Mouse (Mus musculus) limb, embryonic 15.5 days (tissue): ENCODE data around the gene Plpp4. TPM values are rescaled to one million over a fixed set of nuclear protein-coding genes. Genes with fewer than 3 reads are reported as not detected.

Experiments used
- ATAC-seq: fragments of 200-750 bp; cut with Nextera tagmentation; 2 replicates; pipeline ENCODE4 v1.8.0; 2017; ENCODE audit warnings: low read depth, moderate TSS enrichment; ENCODE audit not compliant: insufficient number of reproducible peaks, low FRiP score, low TSS enrichment
- H3K27ac ChIP-seq: fragments of 300-500 bp; sonication (generic); 2 replicates; pipeline ENCODE4 v1.5.1; 2015; ENCODE audit warnings: moderate library complexity, mild to moderate bottlenecking, inconsistent platforms
- H3K27me3 ChIP-seq: fragments of 300-500 bp; sonication (generic); 2 replicates; pipeline ENCODE4 v1.6.1; 2015; ENCODE audit warnings: inconsistent platforms
- H3K36me3 ChIP-seq: fragments of 300-500 bp; sonication (generic); 2 replicates; pipeline ENCODE4 v1.6.1; 2015; ENCODE audit warnings: inconsistent platforms
- H3K4me1 ChIP-seq: fragments of 300-500 bp; sonication (generic); 2 replicates; pipeline ENCODE4 v1.6.1; 2015; ENCODE audit warnings: inconsistent platforms
- H3K4me2 ChIP-seq: fragments of 300-500 bp; sonication (generic); 2 replicates; pipeline ENCODE4 v1.6.1; 2015; ENCODE audit warnings: mild to moderate bottlenecking, inconsistent platforms
- H3K4me3 ChIP-seq: fragments of 300-500 bp; sonication (generic); 2 replicates; pipeline ENCODE4 v1.5.1; 2015; ENCODE audit warnings: mild to moderate bottlenecking, inconsistent platforms
- H3K9ac ChIP-seq: fragments of 300-500 bp; sonication (generic); 2 replicates; pipeline ENCODE4 v1.6.1; 2015; ENCODE audit warnings: inconsistent platforms
- H3K9me3 ChIP-seq: fragments of 300-500 bp; sonication (generic); 2 replicates; pipeline ENCODE4 v1.6.1; 2016; ENCODE audit warnings: inconsistent platforms
- WGBS: fragments of 180-500 bp; shearing (Covaris S2); methylation state at CpG from one replicate; pipeline ENCODE4 v1.1.7; 2015; 5-methylcytosine and 5-hydroxymethylcytosine counted together
- polyA plus RNA-seq: library from polyadenylated mRNA; unstranded; fragments of >200 nt; fragmentation: Nextera tagmentation; extraction: Ambion mirVana; gene quantifications from 2 replicates; pipeline ENCODE4 v1.2.1, GENCODE M21; 2015

The Plpp4 gene
- polyA plus RNA-seq, 1 experiment from 2014 or later = 0.84 TPM

DNA sequence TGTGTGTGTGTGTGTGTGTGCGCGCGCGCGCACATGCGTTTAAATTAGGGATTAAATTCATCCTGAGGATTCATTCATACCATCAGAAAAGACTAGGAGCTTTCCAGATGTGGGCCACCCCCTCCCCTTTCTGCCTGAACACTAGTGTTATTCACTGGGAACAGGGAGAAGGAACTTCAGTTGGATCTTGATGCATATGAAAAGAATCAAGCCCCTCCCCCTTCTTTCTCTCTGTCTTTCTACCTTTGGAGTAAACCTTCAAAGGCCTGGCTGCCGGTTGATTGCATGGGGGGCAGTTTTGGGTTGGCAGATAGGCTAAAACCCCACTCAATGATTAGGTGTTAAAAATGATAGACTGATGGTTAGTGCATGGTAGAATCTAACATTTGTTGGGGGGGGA, 1.5 kb downstream of the Plpp4 start:
- WGBS = 64% methylated on average over 7 of the region's 7 CpGs
- no peak for ATAC-seq
- Histone ChIP-seq H3K4me2 (no peak overlapping the region), H3K4me1 (peaks cover 14% of the 10 kb centered on the region), H3K36me3 (no peaks in the 10 kb centered on the region), H3K9me3 (no peaks in the 10 kb centered on the region), H3K27me3 (peaks cover 50% of the 10 kb centered on the region), H3K4me3 (no peak overlapping the region), H3K9ac (no peak overlapping the region), H3K27ac (no peak overlapping the region)

DNA sequence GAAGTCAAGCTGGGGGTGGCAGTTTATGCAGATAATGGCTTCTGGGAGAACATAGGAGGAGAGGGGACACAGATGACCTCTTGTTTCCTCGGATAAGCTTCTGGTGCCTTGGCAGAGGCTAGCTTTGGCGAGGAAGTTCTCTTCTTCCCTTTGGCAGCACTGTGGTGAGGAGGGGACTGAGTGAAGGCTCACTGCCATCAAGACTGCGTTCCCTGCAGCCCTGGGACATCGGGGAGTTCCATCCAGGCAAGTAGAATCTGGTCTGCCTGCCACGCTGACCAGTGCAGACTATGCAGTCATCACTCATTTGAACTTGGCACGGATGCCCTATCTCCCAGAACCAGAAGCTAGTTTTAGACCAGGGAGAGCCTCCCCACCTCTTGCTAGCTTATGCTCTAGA, 2.4 kb downstream of the Plpp4 start:
- no peak for ATAC-seq
- H3K4me3 ChIP-seq = no peak overlapping the region
- no peak overlapping the region for H3K27ac ChIP-seq
- H3K4me1 ChIP-seq = peaks cover 14% of the 10 kb centered on the region
- H3K36me3 ChIP-seq = no peaks in the 10 kb centered on the region
- no peak overlapping the region for H3K9ac ChIP-seq
- 70% methylated on average over 6 of the region's 6 CpGs for WGBS
- no peaks in the 10 kb centered on the region for H3K9me3 ChIP-seq
- no peak overlapping the region for H3K4me2 ChIP-seq
- peaks cover 50% of the 10 kb centered on the region for H3K27me3 ChIP-seq

GRCm38 (mm10) chr7:129273867-129274266, 17.0 kb downstream of the Plpp4 start:
- Histone ChIP-seq H3K4me1 (no peaks in the 10 kb centered on the region), H3K4me2 (no peak overlapping the region), H3K4me3 (no peak overlapping the region), H3K27me3 (no peaks in the 10 kb centered on the region), H3K9me3 (no peaks in the 10 kb centered on the region), H3K9ac (no peak overlapping the region), H3K36me3 (no peaks in the 10 kb centered on the region), H3K27ac (no peak overlapping the region)
- WGBS = 91% methylated on average over 4 of the region's 4 CpGs
- no peak for ATAC-seq

DNA sequence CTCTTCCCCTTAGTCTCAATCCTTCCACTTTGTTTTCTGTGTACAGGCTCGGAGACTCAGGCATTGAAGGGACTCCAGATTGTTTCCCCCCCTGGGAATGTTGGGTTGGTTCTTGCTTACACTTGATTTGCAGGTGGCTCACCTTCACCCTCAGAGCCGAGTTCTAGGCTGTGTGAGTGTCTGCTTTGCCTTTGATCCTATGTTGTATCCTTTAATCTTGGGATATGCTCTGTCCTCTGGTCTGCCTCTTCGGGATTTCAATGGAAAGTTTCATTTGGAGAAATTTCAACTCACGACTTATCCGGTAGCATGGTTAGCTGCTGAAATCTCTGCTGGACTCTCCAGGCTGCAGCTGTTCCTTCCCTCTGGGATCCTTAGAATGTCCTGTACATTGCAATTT, 17.9 kb downstream of the Plpp4 start:
- Histone ChIP-seq H3K4me3 (no peak overlapping the region), H3K4me1 (no peaks in the 10 kb centered on the region), H3K27ac (no peak overlapping the region), H3K27me3 (no peaks in the 10 kb centered on the region), H3K9me3 (no peaks in the 10 kb centered on the region), H3K9ac (no peak overlapping the region), H3K4me2 (no peak overlapping the region), H3K36me3 (no peaks in the 10 kb centered on the region)
- no peak for ATAC-seq
- 83% methylated on average over 5 of the region's 5 CpGs for WGBS

DNA sequence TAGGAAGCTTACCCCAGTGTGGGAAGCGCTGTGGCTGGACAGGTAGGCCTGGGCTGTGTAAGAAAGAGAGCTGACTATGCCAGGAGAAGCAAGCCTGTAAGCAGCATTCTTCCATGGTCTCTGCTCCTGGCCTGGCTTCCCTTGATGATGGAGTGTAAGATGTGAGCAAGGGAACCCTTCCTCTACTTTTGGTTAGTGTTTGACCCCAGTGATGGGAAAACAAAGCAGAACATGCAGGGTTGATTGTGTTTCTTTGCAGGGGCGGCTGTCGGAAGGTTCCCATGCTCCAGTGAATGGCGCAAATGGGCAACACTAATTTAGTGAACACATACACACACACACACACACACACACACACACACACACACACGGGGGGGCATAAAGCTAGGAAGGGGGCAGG, 20.9 kb downstream of the Plpp4 start:
- no peaks in the 10 kb centered on the region for H3K4me1 ChIP-seq
- no peak overlapping the region for H3K9ac ChIP-seq
- H3K27me3 ChIP-seq = no peaks in the 10 kb centered on the region
- no peak for ATAC-seq
- H3K27ac ChIP-seq = no peak overlapping the region
- WGBS = 82% methylated on average over 5 of the region's 5 CpGs
- no peaks in the 10 kb centered on the region for H3K36me3 ChIP-seq
- H3K9me3 ChIP-seq = no peaks in the 10 kb centered on the region; the same call in 1 of the 2 replicates
- no peak overlapping the region for H3K4me3 ChIP-seq
- H3K4me2 ChIP-seq = no peak overlapping the region

DNA sequence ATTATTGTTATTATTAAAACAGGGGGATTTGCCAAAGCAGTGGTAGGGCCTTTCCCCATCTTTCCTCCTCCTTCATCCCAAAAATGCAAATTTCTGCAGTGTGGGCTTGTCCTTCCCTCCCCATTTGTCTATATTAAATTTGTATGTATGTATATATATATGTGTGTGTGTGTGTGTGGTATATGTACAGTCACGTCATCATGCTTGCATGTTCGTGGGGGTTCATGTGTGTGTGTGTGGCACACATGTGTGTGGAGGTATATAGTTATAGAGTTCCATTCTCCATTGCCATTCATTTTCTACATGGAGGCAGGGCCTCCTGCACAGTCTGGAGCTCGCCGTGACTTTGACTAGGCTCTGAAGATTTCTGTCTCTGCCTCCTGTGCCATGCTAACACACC, 22.0 kb downstream of the Plpp4 start:
- H3K4me2 ChIP-seq = no peak overlapping the region
- no peaks in the 10 kb centered on the region for H3K36me3 ChIP-seq
- ATAC-seq = no peak
- no peaks in the 10 kb centered on the region for H3K27me3 ChIP-seq
- no peak overlapping the region for H3K4me3 ChIP-seq
- H3K9ac ChIP-seq = no peak overlapping the region
- 75% methylated on average over 4 of the region's 4 CpGs for WGBS
- no peaks in the 10 kb centered on the region for H3K4me1 ChIP-seq
- H3K9me3 ChIP-seq = no peaks in the 10 kb centered on the region; the same call in 1 of the 2 replicates
- no peak overlapping the region for H3K27ac ChIP-seq

DNA sequence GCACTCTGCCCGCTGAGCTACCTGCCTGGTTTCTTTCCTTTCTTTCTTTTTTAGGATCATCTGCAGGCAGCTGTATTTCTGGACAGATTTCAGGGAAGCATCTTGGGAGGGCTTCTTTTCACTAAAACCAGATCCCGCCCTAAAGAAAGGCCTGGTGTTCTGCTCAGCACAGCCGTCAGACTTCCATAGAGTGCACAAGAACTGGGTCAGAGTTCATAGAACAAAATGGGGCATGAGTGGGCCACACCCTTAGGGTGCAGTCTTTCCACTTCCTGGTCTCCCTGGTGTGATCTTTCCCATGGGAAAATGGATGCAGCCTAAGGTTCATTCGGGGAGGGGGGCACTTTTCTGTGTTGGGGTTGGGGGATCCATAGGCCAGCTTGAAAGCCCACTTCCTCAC, 22.4 kb downstream of the Plpp4 start:
- Histone ChIP-seq H3K27ac (no peak overlapping the region), H3K9ac (no peak overlapping the region), H3K4me3 (no peak overlapping the region), H3K4me1 (no peaks in the 10 kb centered on the region), H3K9me3 (no peaks in the 10 kb centered on the region; the same call in 1 of the 2 replicates), H3K27me3 (no peaks in the 10 kb centered on the region), H3K4me2 (no peak overlapping the region), H3K36me3 (no peaks in the 10 kb centered on the region)
- no peak for ATAC-seq
- 76% methylated on average over 4 of the region's 4 CpGs for WGBS

DNA sequence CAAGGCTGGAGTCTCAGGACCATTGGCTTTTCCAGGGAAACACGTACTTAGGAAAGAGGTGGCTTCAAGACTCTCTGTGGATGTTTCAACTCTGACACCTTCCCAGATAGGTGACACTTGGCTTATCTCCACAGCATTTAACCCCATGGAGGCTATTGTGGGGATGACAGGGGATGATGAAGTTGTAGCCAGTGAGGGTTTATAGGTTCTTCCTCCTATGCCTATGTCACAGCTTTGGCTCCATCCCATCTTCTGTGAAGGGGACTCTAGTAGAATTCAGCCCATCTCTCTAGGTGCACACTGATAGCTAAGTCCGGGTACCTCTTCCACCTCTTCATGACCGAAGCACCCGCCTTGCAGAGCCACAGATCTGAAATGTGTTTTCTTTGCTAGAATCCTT, 25.1 kb downstream of the Plpp4 start:
- WGBS = 89% methylated on average over 4 of the region's 4 CpGs
- Histone ChIP-seq H3K36me3 (no peaks in the 10 kb centered on the region), H3K9me3 (no peaks in the 10 kb centered on the region; the same call in 1 of the 2 replicates), H3K4me1 (no peaks in the 10 kb centered on the region), H3K4me3 (no peak overlapping the region), H3K27me3 (no peaks in the 10 kb centered on the region), H3K4me2 (no peak overlapping the region), H3K9ac (no peak overlapping the region), H3K27ac (no peak overlapping the region)
- ATAC-seq = no peak

DNA sequence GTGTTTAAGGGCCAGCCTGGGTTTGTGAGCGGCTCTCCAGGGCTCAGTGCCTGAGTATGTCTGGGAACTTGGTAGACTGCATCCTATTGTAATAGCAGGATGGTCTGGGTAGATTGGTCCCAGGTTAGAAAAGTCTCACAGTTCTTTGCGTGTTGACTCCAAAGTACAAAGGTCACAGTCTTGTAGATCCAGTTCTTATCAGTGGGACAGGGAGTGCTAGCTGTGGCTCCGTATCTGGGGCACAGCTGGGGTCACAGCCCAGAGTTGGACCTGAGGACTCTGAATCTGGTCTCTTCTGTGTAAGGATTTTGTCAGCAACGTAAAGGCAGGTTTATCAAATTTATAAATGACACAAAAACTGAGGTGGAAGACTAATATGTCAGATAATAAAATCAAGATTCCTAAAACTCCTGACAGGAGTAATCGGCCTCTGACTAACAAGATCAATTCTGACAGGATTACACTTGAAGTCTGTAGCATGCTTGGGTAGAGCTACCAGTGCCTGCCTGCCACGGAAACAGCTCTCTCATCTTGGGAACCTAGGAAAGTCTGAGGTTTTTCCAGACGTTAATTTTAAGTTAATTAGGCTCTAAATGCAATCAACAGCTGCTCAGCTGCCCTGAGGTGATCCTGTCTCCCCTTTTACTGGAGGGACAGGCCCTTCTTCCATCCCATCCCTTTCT, 28.5 kb downstream of the Plpp4 start:
- H3K4me1 ChIP-seq = no peaks in the 10 kb centered on the region
- no peaks in the 10 kb centered on the region for H3K36me3 ChIP-seq
- H3K4me3 ChIP-seq = no peak overlapping the region
- H3K4me2 ChIP-seq = no peak overlapping the region
- 61% methylated on average over 7 of the region's 7 CpGs for WGBS
- no peak for ATAC-seq
- no peaks in the 10 kb centered on the region; the same call in 1 of the 2 replicates for H3K9me3 ChIP-seq
- no peak overlapping the region for H3K27ac ChIP-seq
- no peak overlapping the region for H3K9ac ChIP-seq
- H3K27me3 ChIP-seq = no peaks in the 10 kb centered on the region

DNA sequence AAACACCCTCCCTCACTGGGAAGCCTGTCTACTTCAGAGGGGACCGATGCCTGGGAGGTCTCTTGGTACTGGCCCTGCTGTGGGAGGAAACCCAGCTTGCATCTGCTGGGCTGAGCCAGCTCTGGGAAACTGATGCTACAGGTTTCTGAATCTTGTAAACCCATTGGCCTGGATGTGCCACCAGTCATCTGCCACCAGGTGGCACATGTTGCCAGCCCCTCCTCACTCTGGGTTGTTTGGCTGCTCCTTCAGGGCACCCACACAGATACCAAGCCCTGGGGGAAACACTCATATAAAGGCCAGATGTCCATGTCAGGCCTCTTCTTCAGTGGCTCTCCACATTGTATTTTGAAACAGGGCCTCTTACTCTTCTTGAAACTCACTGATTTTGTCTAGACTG, 36.4 kb downstream of the Plpp4 start:
- H3K9ac ChIP-seq = no peak overlapping the region
- WGBS = 61% methylated on average over 1 of the region's 1 CpGs
- no peaks in the 10 kb centered on the region for H3K36me3 ChIP-seq
- no peak overlapping the region for H3K4me3 ChIP-seq
- no peak for ATAC-seq
- no peak overlapping the region for H3K27ac ChIP-seq
- no peak overlapping the region for H3K4me2 ChIP-seq
- H3K9me3 ChIP-seq = no peaks in the 10 kb centered on the region
- H3K4me1 ChIP-seq = no peaks in the 10 kb centered on the region; the same call in none of the 2 replicates
- no peaks in the 10 kb centered on the region for H3K27me3 ChIP-seq

DNA sequence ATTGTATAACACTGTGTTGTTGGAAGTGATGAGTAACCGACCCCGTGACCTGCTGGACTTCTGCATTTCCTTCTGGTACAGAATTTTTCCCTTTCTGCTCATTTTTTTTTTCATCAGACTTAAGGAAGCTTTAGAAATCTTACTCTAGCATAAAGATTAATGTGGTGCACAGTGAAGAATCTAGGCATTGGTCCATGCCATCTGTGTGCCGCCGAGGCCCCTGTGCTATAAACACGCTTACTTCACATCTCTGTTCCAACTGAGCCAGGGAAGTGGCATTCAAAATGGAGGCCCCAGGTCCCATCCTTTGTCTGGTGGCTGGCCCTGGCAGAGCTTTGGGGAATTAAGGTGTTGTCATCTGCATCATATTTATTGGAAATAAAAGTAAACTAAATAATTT, 44.8 kb downstream of the Plpp4 start:
- Histone ChIP-seq H3K36me3 (no peaks in the 10 kb centered on the region), H3K9ac (no peak overlapping the region), H3K4me2 (no peak overlapping the region), H3K27ac (no peak overlapping the region), H3K9me3 (no peaks in the 10 kb centered on the region), H3K4me3 (no peak overlapping the region), H3K4me1 (no peaks in the 10 kb centered on the region), H3K27me3 (no peaks in the 10 kb centered on the region)
- 91% methylated on average over 5 of the region's 5 CpGs for WGBS
- ATAC-seq = no peak

DNA sequence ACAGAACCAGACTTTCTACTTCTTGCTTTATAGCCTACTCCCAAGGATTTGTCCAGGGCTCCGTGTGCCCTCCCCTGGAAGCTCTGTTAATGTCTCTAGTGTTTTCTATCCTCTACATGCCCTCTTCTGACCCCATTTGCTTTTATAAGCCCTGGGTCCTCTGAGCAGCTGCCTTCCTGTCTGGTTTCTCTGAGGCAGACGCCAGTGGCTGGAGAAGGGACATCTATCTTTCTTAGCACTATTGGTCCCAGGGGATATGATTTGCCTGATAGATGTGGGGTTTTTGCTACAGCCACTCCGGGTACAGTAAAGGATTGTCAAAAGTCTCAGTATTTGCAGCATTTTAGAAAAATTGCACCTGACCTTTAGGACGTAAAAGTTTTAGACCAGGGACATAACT, 46.5 kb downstream of the Plpp4 start:
- no peak overlapping the region for H3K9ac ChIP-seq
- H3K4me1 ChIP-seq = no peaks in the 10 kb centered on the region
- no peak overlapping the region for H3K4me2 ChIP-seq
- 55% methylated on average over 4 of the region's 4 CpGs for WGBS
- ATAC-seq = no peak
- H3K9me3 ChIP-seq = no peaks in the 10 kb centered on the region
- no peaks in the 10 kb centered on the region for H3K36me3 ChIP-seq
- no peaks in the 10 kb centered on the region for H3K27me3 ChIP-seq
- H3K4me3 ChIP-seq = no peak overlapping the region
- no peak overlapping the region for H3K27ac ChIP-seq
